Mouse (Mus musculus) ovary, postnatal 14 days (tissue): ENCODE data around the gene Rae1.

ENCODE experiments used
- DNase-seq: peaks from one replicate; pipeline ENCODE4 v3.0.0; 2022; ENCODE audit warnings: low spot score

The Rae1 gene

GRCm38 (mm10) chr2:172996207-172996606 lies 3.7 kb upstream of the Rae1 start:
- DNase-seq: peak; percentile 63

GRCm38 (mm10) chr2:172997748-172998147 lies 2.2 kb upstream of the Rae1 start:
- no peak for DNase-seq

GRCm38 (mm10) chr2:172998478-172998877 lies 1.4 kb upstream of the Rae1 start:
- DNase-seq: no peak

- peak; percentile 35 for DNase-seq
Measured at GRCm38 (mm10) chr2:173000285-173000652, 352 bp downstream of the Rae1 start.

- no peak for DNase-seq
Measured at GRCm38 (mm10) chr2:173000921-173001320, 1.0 kb downstream of the Rae1 start.

GRCm38 (mm10) chr2:173003737-173004136 lies 3.8 kb downstream of the Rae1 start:
- DNase-seq: no peak

GRCm38 (mm10) chr2:173010220-173010717 lies 10.4 kb downstream of the Rae1 start:
- no peak for DNase-seq

- DNase-seq: no peak
Measured at GRCm38 (mm10) chr2:173011440-173011839, 11.5 kb downstream of the Rae1 start.

GRCm38 (mm10) chr2:173014741-173015287 lies 14.9 kb downstream of the Rae1 start:
- no peak for DNase-seq

- DNase-seq: no peak
Measured at GRCm38 (mm10) chr2:173017940-173018339, 18.0 kb downstream of the Rae1 start.

GRCm38 (mm10) chr2:173018618-173019017 lies 18.7 kb downstream of the Rae1 start:
- no peak for DNase-seq

- no peak for DNase-seq
Measured at GRCm38 (mm10) chr2:173019322-173019721, 19.4 kb downstream of the Rae1 start.

GRCm38 (mm10) chr2:173019790-173020189 lies 19.9 kb downstream of the Rae1 start:
- peak; percentile 75 for DNase-seq

GRCm38 (mm10) chr2:173020430-173020829 lies 20.5 kb downstream of the Rae1 start, which contains the start of gene Rbm38:
Gene Rbm38, plus strand, starts transcription at chr2:173020498.
- no peak for DNase-seq

GRCm38 (mm10) chr2:173021633-173022055 lies 21.7 kb downstream of the Rae1 start:
- peak; percentile 92 for DNase-seq

GRCm38 (mm10) chr2:173022056-173022681 lies 22.3 kb downstream of the Rae1 start:
- DNase-seq: no peak

- no peak for DNase-seq
Measured at GRCm38 (mm10) chr2:173022813-173023212, 22.9 kb downstream of the Rae1 start.

GRCm38 (mm10) chr2:173023371-173023851 lies 23.5 kb downstream of the Rae1 start:
- no peak for DNase-seq

- DNase-seq: no peak
Measured at GRCm38 (mm10) chr2:173023966-173024365, 24.0 kb downstream of the Rae1 start.

- DNase-seq: no peak
Measured at GRCm38 (mm10) chr2:173024392-173024791, 24.5 kb downstream of the Rae1 start.

- DNase-seq: no peak
Measured at GRCm38 (mm10) chr2:173024938-173025337, 25.0 kb downstream of the Rae1 start.

GRCm38 (mm10) chr2:173026286-173026685 lies 26.4 kb downstream of the Rae1 start:
- no peak for DNase-seq

- DNase-seq: no peak
Measured at GRCm38 (mm10) chr2:173026688-173027131, 26.8 kb downstream of the Rae1 start.
